Mouse (Mus musculus): ENCODE measurements around the gene Nr1i3. TPM values are rescaled to one million over a fixed set of nuclear protein-coding genes. Genes with fewer than 3 reads are reported as not detected.

Nr1i3 gene
- polyA plus RNA-seq, 1 experiment from 2014 or later, result 1.6 TPM

DNA sequence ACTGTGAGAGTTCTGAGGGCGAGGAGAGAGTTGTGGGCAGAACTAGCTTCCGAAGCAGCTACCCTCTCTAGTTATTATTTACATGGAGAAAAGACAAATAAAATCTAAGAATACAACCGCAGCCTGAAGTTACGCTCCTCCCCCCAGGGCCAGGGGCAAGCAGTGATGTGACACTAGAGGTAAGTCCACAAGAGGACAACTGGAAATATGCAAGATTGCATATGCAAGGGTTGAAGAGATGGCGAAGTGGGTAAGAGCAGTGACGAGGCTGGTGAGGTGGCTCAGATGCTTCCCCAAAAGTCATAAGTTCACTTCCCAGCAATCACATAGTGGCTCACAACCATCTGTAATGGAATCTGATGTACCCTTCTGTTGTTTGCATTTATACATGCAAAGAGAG, 9.4 kb downstream of the Nr1i3 start:
- ATAC-seq (ENCODE audit: insufficient read depth, low FRiP score, low read depth), result no peak
- WGBS, result 76% methylated on average over 6 of the region's 6 CpGs
- H3K9ac ChIP-seq, result no peak overlapping the region

DNA sequence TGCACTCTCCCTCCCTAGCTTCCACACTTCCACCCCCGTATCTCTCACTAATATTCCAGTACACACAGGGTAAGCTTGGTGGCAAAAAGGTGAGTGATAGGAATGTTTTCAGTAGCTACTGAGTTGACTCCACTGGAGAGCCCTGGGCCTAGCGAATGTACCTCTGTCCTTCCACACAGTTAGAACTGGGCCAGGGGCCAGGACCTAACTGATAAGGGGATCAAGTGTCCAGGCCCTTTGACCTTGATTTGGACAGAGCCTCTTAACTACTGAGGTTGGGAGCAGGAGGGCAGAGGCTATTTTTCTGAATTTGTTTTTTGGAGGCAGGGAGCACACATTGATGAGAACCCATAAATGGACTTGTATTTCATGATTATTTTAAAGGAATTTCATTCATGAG, 10.0 kb downstream of the Nr1i3 start:
- Histone ChIP-seq H3K4me1 (peaks cover 10% of the 10 kb centered on the region), H3K9me3 (no peaks in the 10 kb centered on the region), H3K4me3 (replicated peaks) (no peak overlapping the region), H3K36me3 (peaks cover 6% of the 10 kb centered on the region; the same call in 1 of the 2 replicates), H3K4me2 (no peak overlapping the region), H3K27ac (no peak overlapping the region), H3K27me3 (replicated peaks) (no peaks in the 10 kb centered on the region), H3K9ac (no peak overlapping the region)
- 65% methylated on average over 2 of the region's 2 CpGs for WGBS
- ATAC-seq (ENCODE audit: insufficient read depth, low FRiP score, low read depth), result no peak

More for the DNA sequence above, 9.4 kb downstream of the Nr1i3 start:
- Histone ChIP-seq H3K4me3 (replicated peaks) (peak overlapping the region; percentile 59), H3K4me1 (peaks cover 10% of the 10 kb centered on the region), H3K27ac (peak overlapping the region; percentile 92), H3K36me3 (peaks cover 6% of the 10 kb centered on the region; the same call in 1 of the 2 replicates), H3K27me3 (replicated peaks) (no peaks in the 10 kb centered on the region), H3K9me3 (no peaks in the 10 kb centered on the region), H3K4me2 (peak overlapping the region; percentile 49)

DNA sequence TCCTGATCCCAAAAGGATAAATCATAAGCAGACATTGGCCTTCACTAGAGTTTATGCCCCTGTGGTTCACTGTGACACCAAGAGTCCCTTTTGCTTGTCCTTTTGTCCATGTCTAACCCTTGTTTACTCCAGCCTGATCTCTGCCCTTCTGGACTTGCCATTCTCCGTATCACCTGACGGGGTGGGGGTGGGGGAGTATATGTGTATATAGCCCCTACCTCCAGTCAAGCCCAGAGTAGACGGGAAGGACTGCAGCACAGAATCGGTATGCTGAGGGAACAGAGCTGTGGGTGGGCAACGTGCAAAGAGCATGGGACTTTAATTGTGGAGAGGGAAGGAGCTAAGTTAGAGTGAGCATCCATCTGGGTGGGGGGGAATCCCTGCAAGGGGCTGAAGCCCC, 11.1 kb downstream of the Nr1i3 start, which contains the start of gene Apoa2:
TSS of gene Apoa2 (plus strand) at position 198 of the 400 bp plus-strand sequence.
- peaks cover 10% of the 10 kb centered on the region for H3K4me1 ChIP-seq
- no peaks in the 10 kb centered on the region for H3K27me3 ChIP-seq (replicated peaks)
- 70% methylated on average over 5 of the region's 5 CpGs for WGBS
- ATAC-seq (ENCODE audit: insufficient read depth, low FRiP score, low read depth), result no peak
- no peak within 1 kb of the TSS for H3K9ac ChIP-seq
- no peaks in the 10 kb centered on the region for H3K36me3 ChIP-seq
- no peak within 1 kb of the TSS for H3K4me3 ChIP-seq (replicated peaks)
- H3K9me3 ChIP-seq, result no peaks in the 10 kb centered on the region
- no peak within 1 kb of the TSS for H3K27ac ChIP-seq
- H3K4me2 ChIP-seq, result no peak within 1 kb of the TSS

DNA sequence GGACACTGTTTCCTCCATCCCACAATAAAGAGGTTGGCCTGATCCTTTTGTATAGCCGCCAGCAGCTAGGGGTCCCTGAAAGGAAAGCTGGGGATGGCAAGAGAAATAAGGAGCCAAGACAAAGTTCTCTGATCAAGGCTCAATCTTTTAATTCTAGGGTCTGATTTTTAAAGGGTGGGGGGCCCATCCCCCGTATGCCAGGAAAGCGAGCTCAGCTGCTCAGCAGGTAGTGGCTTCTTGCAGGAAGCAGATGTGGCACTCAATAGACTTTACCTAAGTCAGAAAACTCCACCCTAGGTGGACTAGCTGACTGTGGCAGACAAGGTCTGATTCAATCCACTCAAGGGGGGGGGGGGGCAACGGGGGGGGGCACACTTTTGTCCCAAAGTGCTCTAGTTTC, 13.0 kb downstream of the Nr1i3 start:
- no peaks in the 10 kb centered on the region for H3K36me3 ChIP-seq
- 53% methylated on average over 4 of the region's 4 CpGs for WGBS

DNA sequence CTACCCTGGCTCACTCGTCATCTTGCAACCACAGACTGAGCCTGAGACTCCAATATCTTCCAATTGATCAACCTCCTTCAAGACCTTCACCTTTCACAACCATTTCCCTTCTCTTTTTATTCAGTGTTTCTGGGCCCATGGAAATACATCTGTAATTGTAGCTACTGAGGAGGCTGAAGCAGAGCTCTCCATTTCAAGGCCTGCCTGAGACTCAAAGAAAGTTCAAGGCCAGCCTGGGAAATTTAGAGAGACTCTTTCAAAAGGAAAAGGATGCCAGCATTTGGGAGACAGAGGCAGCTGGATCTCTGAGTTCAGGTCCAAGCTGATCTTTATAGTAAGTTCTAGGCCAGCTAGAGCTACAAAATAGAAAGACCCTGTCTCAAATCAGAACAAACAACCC, 14.1 kb downstream of the Nr1i3 start:
- ATAC-seq (ENCODE audit: insufficient read depth, low FRiP score, low read depth), result no peak
- 84% methylated on average over 1 of the region's 1 CpGs for WGBS
- Histone ChIP-seq H3K4me3 (replicated peaks) (no peak overlapping the region), H3K27ac (no peak overlapping the region), H3K4me1 (no peaks in the 10 kb centered on the region), H3K4me2 (no peak overlapping the region), H3K9me3 (no peaks in the 10 kb centered on the region), H3K27me3 (replicated peaks) (no peaks in the 10 kb centered on the region), H3K9ac (no peak overlapping the region), H3K36me3 (no peaks in the 10 kb centered on the region)

More for the DNA sequence above, 13.0 kb downstream of the Nr1i3 start:
- no peaks in the 10 kb centered on the region for H3K9me3 ChIP-seq
- H3K9ac ChIP-seq, result no peak overlapping the region
- H3K4me1 ChIP-seq, result peaks cover under 1% of the 10 kb centered on the region
- no peaks in the 10 kb centered on the region for H3K27me3 ChIP-seq (replicated peaks)
- ATAC-seq (ENCODE audit: insufficient read depth, low FRiP score, low read depth), result no peak
- no peak overlapping the region for H3K27ac ChIP-seq
- no peak overlapping the region for H3K4me3 ChIP-seq (replicated peaks)
- no peak overlapping the region for H3K4me2 ChIP-seq

DNA sequence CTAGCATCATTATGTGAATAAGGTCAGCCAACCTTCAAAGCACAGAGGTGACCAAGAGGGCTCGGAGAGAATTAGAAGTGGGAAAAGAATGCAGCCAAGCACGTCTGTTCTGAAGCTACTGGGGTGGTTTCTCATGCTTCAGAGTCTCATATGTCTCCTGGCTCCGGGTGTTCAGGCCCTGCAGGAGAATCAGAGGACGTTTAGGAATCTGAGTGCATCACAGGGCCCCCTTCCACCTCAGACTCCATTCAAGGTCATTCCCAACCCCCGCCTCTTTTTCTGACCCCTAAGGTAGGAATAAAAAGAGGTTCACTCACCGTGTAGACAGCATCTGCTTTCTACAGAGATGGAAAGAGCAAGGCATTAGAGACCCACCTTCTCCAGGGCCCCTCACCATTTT, 16.0 kb downstream of the Nr1i3 start:
- H3K9me3 ChIP-seq, result no peaks in the 10 kb centered on the region

DNA sequence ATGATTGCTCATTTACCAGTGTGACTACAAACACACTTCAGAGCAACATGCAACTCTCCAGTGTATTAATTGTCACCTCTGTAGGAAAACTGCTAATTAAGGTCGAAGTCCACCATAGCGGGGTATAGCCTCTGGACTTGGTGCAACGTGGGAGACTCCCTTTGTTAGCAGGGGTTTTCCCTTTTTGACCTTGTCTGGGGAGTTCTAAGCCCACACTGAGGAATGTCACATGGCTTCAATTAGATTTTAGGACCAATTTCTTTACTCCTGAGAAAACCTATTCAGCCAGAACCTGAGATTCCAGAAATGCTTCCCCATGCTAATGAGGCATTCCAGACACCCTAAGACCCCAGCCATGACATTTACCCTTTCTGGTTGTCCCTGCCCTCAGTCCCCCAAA, 16.4 kb downstream of the Nr1i3 start:
- no peak overlapping the region for H3K4me2 ChIP-seq

More for the DNA sequence above, 16.0 kb downstream of the Nr1i3 start:
- WGBS, result 61% methylated on average over 6 of the region's 6 CpGs
- Histone ChIP-seq H3K27me3 (replicated peaks) (no peaks in the 10 kb centered on the region), H3K4me2 (no peak overlapping the region), H3K9ac (no peak overlapping the region), H3K4me3 (replicated peaks) (no peak overlapping the region), H3K4me1 (no peaks in the 10 kb centered on the region), H3K27ac (no peak overlapping the region), H3K36me3 (peaks cover 9% of the 10 kb centered on the region)
- no peak for ATAC-seq (ENCODE audit: insufficient read depth, low FRiP score, low read depth)

DNA sequence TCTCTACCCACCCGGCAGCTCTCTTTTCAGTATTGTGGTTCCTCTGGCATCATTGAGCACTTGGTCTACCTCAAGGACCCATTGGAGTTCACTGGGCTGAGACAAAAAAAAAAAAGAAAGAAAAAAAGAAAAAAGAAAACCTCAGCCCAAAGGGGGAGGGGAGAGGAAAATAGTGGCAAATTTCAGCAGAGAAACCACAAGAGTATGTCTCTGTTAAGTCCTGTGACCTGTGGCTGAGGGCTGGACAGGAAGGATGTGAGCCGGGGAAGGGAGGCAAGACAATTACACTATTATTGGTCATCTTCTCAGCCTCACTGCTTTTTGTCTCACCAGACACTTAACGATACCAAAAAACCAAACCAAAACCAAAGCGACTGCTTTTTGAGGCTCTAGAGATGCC, 18.1 kb downstream of the Nr1i3 start:
- ATAC-seq (ENCODE audit: insufficient read depth, low FRiP score, low read depth), result no peak
- Histone ChIP-seq H3K4me3 (replicated peaks) (no peak overlapping the region), H3K9me3 (no peaks in the 10 kb centered on the region), H3K36me3 (peaks cover 27% of the 10 kb centered on the region), H3K9ac (no peak overlapping the region), H3K27me3 (replicated peaks) (no peaks in the 10 kb centered on the region), H3K27ac (no peak overlapping the region), H3K4me1 (no peaks in the 10 kb centered on the region), H3K4me2 (no peak overlapping the region)
- WGBS, result 68% methylated on average over 4 of the region's 4 CpGs

More for the DNA sequence above, 16.4 kb downstream of the Nr1i3 start:
- H3K36me3 ChIP-seq, result peaks cover 14% of the 10 kb centered on the region
- H3K4me1 ChIP-seq, result no peaks in the 10 kb centered on the region
- no peaks in the 10 kb centered on the region for H3K27me3 ChIP-seq (replicated peaks)
- H3K9me3 ChIP-seq, result no peaks in the 10 kb centered on the region
- 67% methylated on average over 3 of the region's 3 CpGs for WGBS
- no peak for ATAC-seq (ENCODE audit: insufficient read depth, low FRiP score, low read depth)
- no peak overlapping the region for H3K9ac ChIP-seq
- H3K27ac ChIP-seq, result no peak overlapping the region
- no peak overlapping the region for H3K4me3 ChIP-seq (replicated peaks)

DNA sequence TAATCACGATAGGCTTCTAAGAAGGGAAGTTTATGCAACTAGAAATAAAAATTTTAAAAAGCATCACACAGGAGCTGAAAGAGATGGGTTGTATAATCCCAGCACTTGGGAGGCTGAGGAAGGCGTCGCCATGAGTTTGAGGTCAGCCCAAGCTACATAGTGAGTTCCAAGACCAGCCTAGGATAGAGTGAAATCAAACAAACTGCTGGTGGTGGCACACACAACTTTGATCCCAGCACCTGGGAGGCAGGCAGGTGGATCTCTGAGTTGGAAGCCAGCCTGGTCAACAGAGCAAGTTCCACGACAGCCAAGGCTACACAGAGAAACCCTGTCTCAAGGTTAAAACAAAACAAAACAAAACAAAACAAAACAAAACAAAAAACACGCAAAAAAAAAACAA, 18.6 kb downstream of the Nr1i3 start:
- no peak overlapping the region for H3K27ac ChIP-seq
- no peaks in the 10 kb centered on the region for H3K27me3 ChIP-seq (replicated peaks)
- no peak for ATAC-seq (ENCODE audit: insufficient read depth, low FRiP score, low read depth)
- H3K9ac ChIP-seq, result no peak overlapping the region
- H3K36me3 ChIP-seq, result peaks cover 32% of the 10 kb centered on the region
- H3K4me2 ChIP-seq, result no peak overlapping the region
- H3K4me1 ChIP-seq, result no peaks in the 10 kb centered on the region
- no peak overlapping the region for H3K4me3 ChIP-seq (replicated peaks)
- 82% methylated on average over 5 of the region's 5 CpGs for WGBS
- H3K9me3 ChIP-seq, result no peaks in the 10 kb centered on the region

DNA sequence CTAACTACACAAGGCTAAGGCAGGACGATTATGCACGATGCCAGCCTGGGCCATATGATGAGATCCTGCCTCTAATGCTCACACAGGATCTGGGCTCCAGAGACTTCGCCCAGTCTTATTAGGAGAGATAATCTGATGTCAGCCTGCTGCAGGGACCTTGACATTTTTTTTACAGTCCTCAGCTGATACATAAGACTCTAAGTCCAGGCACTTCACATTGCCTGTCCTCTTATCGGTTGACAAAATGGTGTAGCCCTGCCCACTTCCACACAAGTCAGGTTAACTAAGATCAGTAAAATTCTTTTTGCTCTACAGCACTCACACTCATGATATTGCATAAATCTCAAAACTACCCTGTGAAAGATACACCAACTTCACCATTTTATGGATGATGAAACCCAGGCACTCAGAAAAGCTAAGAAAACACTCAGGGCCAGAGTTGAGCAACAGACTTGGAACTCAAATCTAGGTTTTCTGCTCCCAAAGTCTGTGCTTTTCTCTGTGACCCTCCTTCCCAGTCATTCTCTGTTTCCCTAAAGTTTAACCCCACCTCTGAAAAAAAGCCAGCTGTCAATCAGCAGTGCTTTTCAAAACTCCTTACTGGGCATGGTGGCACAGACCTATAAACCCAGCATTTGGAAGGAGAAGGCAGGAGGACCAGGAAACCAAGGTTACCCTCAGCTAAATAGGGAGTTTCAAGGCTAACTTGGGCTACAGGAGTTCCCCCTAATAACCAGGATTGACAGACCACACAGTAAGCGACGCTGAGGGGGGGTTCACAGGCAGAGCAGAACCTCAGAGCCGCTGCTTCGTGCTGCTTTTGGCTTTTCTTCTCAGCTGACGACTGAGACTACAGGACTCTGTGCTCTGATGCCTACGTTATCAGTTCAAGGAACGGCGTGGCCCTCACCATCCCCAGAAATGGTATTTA, 19.3 kb downstream of the Nr1i3 start:
- 75% methylated on average over 12 of the region's 12 CpGs for WGBS
- no peak; the same call in 1 of the 2 replicates for ATAC-seq (ENCODE audit: insufficient read depth, low FRiP score, low read depth)
- no peak overlapping the region for H3K9ac ChIP-seq
- no peak overlapping the region for H3K4me2 ChIP-seq
- H3K4me1 ChIP-seq, result no peaks in the 10 kb centered on the region
- no peaks in the 10 kb centered on the region for H3K9me3 ChIP-seq
- peak overlapping the region; percentile 17; the same call in 1 of the 2 replicates for H3K4me3 ChIP-seq (replicated peaks)
- H3K27ac ChIP-seq, result no peak overlapping the region
- H3K27me3 ChIP-seq (replicated peaks), result no peaks in the 10 kb centered on the region
- peaks cover 39% of the 10 kb centered on the region for H3K36me3 ChIP-seq

DNA sequence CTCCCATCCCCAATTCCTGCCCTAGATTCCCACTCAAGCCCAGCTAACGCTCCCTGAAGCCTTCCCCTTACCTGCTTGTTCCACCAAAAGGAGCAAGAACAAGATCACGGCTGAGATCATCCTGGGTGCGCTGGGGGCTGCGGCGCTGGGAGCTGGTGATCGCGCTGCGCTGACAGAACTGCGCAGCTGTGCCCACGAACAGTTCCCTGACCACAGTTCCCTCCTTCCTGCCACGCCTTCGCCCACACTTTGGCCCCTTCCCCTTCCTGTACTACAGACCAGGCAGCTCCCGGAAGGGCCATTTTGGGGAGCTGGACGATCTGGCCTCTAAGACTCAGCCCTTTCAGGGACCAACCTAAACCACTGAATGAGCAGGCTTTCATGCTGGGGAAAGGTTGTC, 20.4 kb downstream of the Nr1i3 start, which contains the start of gene Fcer1g:
TSS of gene Fcer1g (minus strand) at position 240 of the 400 bp plus-strand sequence.
- Histone ChIP-seq H3K27ac (no peak within 1 kb of the TSS; the same call in 1 of the 2 replicates), H3K27me3 (replicated peaks) (no peaks in the 10 kb centered on the region), H3K9ac (no peak within 1 kb of the TSS), H3K9me3 (no peaks in the 10 kb centered on the region), H3K36me3 (peaks cover 47% of the 10 kb centered on the region), H3K4me1 (no peaks in the 10 kb centered on the region), H3K4me3 (replicated peaks) (peak within 1 kb of the TSS; percentile 17; the same call in 1 of the 2 replicates), H3K4me2 (no peak within 1 kb of the TSS)
- 90% methylated on average over 14 of the region's 14 CpGs for WGBS
- no peak for ATAC-seq (ENCODE audit: insufficient read depth, low FRiP score, low read depth)

DNA sequence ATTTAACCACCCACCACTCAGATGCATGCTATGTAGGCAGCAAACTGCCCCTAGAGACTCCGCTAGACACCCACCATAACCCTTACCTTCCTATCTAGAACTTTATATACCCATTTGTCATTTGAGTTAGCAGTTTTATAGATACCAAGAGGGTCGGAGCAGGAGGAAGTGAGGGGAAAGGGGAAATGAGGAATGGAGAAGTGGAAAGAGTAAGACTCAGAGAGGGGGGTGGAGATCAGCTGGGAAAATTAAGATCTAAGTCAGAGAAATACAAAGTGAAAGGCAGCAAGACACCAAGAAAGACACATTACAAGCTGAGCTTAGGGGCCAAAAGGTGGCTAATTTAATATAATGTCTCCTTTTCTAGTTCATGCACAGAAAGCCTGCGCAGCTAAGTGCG, 20.8 kb downstream of the Nr1i3 start:
- ATAC-seq (ENCODE audit: insufficient read depth, low FRiP score, low read depth), result no peak
- H3K27ac ChIP-seq, result no peak overlapping the region; the same call in 1 of the 2 replicates
- H3K4me3 ChIP-seq (replicated peaks), result no peak overlapping the region
- WGBS, result 73% methylated on average over 4 of the region's 4 CpGs
- no peak overlapping the region for H3K9ac ChIP-seq
- no peak overlapping the region for H3K4me2 ChIP-seq
- H3K27me3 ChIP-seq (replicated peaks), result no peaks in the 10 kb centered on the region
- H3K9me3 ChIP-seq, result no peaks in the 10 kb centered on the region
- no peaks in the 10 kb centered on the region for H3K4me1 ChIP-seq
- H3K36me3 ChIP-seq, result peaks cover 47% of the 10 kb centered on the region
